Mouse (Mus musculus) erythroblast, embryonic 14.5 days (primary cell): ENCODE data around the gene Zfand3.

Experiments used
- GATA1 ChIP-seq: IDR thresholded peaks from 2 replicates; pipeline ENCODE4 v1.6.1; 2012; ENCODE audit warnings: low read length, inconsistent platforms, mixed read lengths
- TAL1 ChIP-seq: IDR thresholded peaks from 3 replicates; pipeline ENCODE4 v1.6.1; 2012; ENCODE audit warnings: low read length, inconsistent platforms, mixed read lengths

- TF ChIP-seq TAL1 = no peak
- no peak for TF ChIP-seq GATA1
Observed at GRCm38 (mm10) chr17:30205062-30205825, 200.7 kb downstream of the Zfand3 start.
